Mouse (Mus musculus) layer of hippocampus, postnatal 14 days (tissue): ENCODE results near the gene Pilrb2. TPM values are rescaled to one million over a fixed set of nuclear protein-coding genes. Genes with fewer than 3 reads are reported as not detected.
"Not testable (repeated sequence)": the region's sequence is repeated elsewhere in the genome, so short reads cannot be mapped to it uniquely, and the experiment has no call there.

Experiments
- DNase-seq, 2 experiments: peaks; one replicate each; pipeline ENCODE4 v3.0.0; 2021 to 2022; ENCODE audit warnings: low spot score in 2 of 2, mixed read lengths in 1 of 2
- total RNA-seq, 2 experiments: library from RNA; stranded (reverse); gene quantifications; 2 replicates each; pipeline ENCODE4 v1.2.3; 2021

Gene Pilrb2
- total RNA-seq, 2 experiments from 2014 or later = not detected

DNA sequence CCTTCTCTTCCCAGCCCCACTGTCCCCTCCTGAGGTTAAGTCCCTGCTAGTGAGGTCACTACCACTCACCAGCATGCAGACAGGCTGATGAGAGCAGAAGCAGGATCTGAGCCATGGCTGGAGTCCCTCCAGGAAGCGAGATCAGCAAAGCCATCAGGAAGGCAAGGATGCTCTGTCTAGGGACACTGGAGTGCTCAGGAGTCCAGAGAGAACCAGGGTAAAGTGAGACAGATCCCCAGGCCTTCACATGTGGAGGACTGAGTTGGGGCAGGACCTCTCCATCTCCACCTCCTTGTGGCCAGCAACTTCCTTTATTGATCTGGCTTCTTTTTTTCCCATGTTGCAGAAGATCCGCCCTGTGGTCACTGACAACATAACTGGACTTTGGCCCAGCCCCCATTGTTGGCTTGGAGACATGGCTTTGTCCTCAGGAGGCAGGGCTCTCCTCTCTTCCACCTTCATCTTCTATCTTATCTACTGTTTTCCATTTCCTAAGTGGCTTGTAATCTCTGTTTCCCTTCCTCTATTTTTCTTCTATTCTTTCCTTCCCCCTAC is 35.6 kb downstream of the Pilrb2 start, which contains the start of gene Pilra:
Pilra (minus strand) TSS at position 316 of the 555 bp plus-strand sequence.
- DNase-seq = not testable (repeated sequence)

DNA sequence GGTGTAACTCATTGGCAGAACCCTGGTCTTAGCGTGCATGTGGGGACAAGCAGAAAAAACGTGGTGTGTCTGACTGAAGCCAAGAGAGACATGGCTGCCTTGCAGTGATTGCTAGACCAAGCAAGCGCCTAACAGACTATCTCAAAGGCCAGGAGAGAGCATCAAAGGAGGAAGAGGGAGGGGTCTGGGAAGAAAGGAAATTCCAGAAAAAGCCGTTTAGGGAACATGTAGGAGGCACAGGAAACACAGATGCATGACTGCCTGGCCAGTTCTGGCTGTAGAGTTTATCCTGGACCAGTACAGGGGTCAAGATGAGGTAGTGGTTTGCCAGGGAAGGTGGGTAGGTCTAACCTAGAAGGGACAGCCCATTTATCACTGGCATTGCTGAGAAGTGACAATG is 38.1 kb downstream of the Pilrb2 start:
- DNase-seq = no peak

DNA sequence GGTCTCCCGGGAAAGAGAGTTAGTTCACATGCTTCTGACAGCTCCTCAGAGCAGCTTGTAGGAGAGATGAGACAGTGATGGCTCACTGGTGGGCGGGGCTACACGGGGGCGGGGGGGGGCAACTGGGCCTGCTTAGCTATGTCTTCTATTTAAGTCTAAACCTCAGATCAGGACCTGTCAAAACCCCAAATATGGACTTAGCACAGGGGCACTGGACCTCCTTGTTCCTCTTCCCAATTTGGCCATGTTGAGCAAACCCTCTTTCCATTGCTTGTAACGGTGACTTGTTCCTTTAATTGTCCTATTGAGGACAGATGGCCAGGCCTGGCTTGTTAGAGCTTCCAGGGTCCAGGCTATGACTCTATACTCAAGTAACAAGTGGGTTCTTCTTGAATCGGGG is 40.1 kb downstream of the Pilrb2 start:
- no peak for DNase-seq

DNA sequence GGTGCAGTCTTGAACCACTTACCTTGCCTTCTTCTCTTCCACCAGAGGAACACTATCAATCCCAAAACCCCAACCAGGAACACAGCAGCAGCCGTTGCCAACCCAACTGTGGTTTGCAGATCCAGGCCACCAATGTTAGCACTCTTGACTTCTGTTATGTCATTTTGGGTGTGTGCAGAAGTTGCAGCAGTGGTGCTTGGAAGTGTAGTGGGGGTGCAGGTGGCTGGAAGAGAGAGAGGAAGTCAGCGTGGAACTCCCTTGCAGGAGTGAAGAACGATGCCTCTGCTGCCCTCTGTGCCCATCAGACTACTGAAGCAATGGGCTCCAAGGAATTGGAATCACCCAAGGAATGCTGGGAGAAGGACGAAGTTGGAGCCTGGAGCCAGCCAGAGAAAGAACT is 40.5 kb downstream of the Pilrb2 start:
- DNase-seq = no peak

DNA sequence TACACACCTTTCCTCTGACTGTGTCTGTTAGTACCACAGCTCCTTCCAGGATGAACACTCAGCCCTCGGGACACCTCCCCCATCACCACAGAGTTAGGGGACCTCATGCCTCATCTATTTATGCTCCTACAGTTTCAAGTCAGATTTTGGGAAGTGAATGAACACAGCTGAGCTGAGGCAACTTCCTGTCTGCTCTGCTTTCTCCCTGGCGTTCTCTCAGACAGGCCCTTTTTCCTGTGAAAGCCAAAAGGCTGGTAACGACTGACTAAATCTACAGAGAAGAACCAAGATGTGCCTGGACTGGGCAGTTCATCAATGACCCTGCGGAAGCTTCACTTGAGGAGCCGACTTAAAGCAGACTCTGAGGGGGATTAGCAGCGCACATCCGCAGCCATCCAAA is 41.4 kb downstream of the Pilrb2 start:
- DNase-seq = no peak

DNA sequence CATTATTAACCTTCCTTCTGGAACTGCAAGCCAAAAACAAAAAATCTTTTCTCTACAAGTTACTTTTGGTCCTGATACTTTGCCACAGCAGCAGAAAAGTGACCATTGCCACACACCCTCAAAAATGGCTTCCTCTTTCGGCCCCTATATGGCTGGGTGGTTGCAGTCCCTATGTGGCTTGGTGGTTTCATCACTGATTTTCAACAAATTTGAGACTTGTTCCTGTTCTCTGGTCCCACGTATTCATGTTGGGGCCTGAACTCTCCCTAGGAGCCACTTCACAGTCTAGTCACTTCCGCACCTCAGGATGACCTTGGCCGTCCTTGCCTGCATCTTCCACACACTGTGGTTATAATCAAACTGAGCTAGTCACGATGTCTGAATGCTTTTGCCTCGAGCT is 42.9 kb downstream of the Pilrb2 start:
- no peak for DNase-seq

DNA sequence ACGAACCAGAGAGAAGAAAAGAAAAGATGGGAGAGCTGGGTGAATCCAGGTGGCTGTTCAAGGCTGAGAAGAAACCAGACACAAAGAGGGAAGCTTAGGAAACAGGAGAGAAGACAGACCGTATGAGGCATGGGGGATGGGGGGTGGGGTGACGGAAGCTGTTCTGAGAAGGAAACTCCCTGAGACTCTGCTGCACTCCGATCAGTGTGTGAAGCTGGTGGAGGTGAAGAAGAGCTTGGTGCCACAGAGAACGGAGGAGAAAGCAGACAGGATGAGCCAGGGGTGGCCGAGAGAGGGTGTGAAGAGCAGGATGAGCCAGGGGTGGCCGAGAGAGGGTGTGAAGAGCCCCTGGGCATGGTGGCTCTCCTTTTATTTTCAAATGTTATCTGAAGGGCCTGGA is 45.2 kb downstream of the Pilrb2 start:
- DNase-seq = no peak

DNA sequence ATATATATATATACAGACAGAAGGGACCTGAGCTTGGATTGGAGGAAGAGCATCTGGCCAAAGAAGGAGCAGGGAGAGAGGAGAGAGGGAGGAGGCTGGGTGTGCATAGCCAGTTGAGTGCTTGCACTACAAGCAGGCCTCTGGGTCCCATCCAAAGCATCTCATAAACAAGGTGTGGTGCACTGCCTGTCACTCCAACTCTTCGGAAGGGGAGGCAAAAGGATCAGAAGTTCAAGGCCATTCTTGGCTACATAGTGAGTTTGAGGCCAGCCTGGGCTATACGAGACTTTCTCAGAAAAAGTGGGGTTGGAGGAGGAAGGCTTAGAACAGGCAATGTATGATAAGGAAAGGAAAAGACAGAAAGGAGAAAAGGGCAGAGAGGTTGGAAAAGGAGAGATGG is 45.6 kb downstream of the Pilrb2 start:
- DNase-seq = no peak

DNA sequence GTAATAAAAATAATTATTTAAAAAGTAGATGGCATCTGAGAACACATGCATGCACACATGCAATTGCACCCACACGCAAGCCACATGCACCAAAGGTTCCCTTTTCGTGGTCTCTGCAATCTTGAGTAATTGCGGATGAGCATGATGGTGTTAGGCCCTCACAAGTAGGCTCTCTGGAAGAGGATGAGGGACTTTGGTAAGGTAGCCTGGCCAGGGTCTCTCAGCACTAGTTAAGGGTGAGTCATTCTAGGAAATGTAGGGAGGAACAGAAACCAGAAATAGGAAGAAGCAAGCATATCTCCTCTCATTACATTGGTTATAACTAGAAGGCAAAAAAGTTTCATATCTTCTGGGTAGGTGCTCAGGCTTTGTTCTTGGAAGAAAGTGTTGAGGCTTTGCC is 46.6 kb downstream of the Pilrb2 start:
- no peak for DNase-seq

DNA sequence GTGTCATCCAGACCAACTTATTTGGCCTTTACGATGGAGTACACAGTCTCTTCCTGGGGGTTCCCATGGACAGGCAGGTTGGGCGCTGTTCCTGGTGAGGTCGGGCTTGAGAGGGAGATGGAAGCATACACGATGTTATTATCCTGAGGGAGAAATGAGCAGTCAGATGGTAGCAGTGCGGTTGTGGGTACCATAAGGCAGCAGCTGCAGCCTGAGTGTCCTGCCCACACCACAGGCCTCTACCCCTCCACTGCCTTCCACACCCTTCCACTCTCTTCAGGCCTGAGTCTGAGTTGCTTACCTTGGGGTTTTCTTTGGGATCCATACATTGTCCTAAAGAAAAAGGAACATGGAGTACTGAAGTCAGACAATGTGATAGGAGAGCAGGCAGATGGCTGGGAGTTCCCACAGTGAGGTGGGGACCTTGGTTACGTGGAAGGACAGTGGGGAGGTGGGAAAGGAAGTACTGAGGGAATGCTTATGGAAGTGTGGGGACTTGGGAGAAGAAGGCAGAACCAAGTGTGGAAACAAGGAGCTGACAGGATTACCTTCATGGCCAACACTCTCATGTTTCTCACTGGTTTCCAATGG is 48.1 kb downstream of the Pilrb2 start:
- DNase-seq = no peak

DNA sequence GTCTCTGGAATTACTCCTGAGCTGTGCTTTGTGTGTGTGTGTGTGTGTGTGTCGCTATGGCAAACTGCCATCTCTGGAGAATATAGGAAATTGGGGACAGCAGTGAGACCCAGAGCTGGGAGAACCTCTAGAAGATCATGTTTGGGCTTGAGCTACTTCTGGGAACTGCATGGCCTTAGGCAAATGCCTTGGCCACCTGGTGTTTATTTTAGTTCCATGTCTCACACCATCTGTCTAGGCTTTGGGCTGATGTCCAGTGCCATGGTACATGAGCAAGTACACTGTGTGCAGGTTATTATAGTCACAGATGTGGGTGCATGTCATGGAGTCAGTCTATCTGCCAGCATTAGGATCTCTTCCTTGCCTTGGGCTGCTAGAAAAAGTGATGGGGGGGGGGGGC is 49.0 kb downstream of the Pilrb2 start:
- DNase-seq = no peak

DNA sequence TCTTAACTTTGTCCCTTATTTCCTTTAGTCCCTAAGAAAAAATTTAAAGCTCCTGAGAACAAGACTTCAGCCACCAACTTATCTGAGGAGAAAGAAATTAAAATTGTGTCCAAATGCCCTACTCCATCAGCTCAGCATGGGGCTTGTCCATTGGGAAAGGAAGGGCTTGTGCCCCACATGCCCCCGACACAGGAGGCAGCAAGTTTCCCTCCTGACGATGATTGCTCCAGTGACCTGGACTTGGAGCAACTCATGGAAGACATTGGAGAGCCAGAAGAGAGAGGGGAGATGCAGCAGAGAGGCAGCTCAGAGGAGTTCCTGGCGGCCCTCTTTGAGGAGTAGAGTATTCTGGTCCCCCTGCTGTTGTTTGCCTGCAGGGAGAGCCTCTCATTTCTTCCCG is 49.5 kb downstream of the Pilrb2 start:
- no peak for DNase-seq

DNA sequence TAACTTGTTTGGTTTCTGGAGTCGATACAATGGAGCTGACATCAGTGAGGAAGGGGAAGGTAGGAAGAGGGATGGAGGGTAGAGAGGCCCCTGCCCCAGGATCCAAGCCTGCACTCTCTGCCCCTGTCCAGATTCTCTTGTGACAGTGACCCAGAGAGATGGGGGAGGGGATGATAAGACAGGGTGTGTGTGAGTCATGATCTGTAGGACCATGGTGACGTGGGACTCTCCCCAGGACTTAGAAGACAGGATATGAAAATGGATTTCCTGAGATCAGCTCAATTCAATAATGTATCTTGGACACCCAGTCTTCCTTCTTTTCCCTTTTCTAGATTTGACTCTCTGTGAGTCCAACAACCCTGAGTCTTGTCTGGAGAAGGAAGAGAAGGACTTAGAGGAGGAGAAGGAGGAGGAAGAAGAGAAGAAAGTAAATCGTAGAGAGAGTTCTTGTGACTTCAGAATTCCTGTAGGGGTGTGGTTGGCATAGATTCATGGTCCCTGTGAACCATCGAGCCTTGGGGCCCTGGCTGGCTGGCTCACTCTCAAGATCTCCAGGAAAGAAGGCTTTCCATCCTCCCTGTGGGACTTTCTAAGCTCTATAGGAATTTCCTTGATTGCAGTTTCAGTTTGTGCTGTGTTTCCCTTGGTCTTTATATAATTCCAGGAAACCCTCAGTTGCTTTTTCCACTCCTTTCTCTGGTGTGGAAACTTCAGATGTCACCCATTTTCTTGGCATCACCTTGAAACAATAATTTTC is 54.0 kb downstream of the Pilrb2 start:
- DNase-seq = no peak

Other genes with a start within 250 kb of the Pilrb2 start
- gene Fbxo24, start 242.8 kb downstream of the Pilrb2 start, total RNA-seq = under 1 TPM; 0.17 to 0.37 TPM
- 10 to 100 TPM; 14.7 to 19.5 TPM for gene Lrch4, start 242.7 kb downstream of the Pilrb2 start, total RNA-seq
- gene Gm20605, start 242.6 kb downstream of the Pilrb2 start, total RNA-seq = 10 to 100 TPM; 11.0 to 14.7 TPM
- gene Sap25, start 230.5 kb downstream of the Pilrb2 start, total RNA-seq = 1 to 10 TPM; 6.3 to 6.6 TPM
- not detected for gene Irs3, start 226.1 kb downstream of the Pilrb2 start, total RNA-seq
- 10 to 100 TPM; 51.7 to 56.5 TPM for gene Agfg2, start 187.1 kb downstream of the Pilrb2 start, total RNA-seq
- 10 to 100 TPM; 73.9 to 75.0 TPM for gene Nyap1, start 130.2 kb downstream of the Pilrb2 start, total RNA-seq
- gene Tsc22d4, start 126.1 kb downstream of the Pilrb2 start, total RNA-seq = 100 to 1,000 TPM; 213 to 225 TPM
- 10 to 100 TPM; 24.2 to 27.3 TPM for gene Ppp1r35, start 93.0 kb downstream of the Pilrb2 start, total RNA-seq
- 10 to 100 TPM; 33.4 to 42.0 TPM for gene Mepce, start 84.2 kb downstream of the Pilrb2 start, total RNA-seq
- gene Zcwpw1, start 84.0 kb downstream of the Pilrb2 start, total RNA-seq = 1 to 10 TPM; 5.0 to 5.7 TPM
- gene Pilra, start 35.5 kb downstream of the Pilrb2 start, total RNA-seq = under 1 TPM; 0.32 to 0.62 TPM
- not detected for gene Pilrb1, start 13.7 kb downstream of the Pilrb2 start, total RNA-seq
- gene Cyp3a13, start 49.8 kb upstream of the Pilrb2 start, total RNA-seq = under 1 TPM in 1 of 2 experiments, not detected in 1; 0.29 TPM
- 10 to 100 TPM; 25.4 to 25.7 TPM for gene Gjc3, start 91.3 kb upstream of the Pilrb2 start, total RNA-seq
- gene Azgp1, start 109.7 kb upstream of the Pilrb2 start, total RNA-seq = not detected
- not detected for gene Smok3a, start 149.4 kb upstream of the Pilrb2 start, total RNA-seq
- gene Smok3b, start 149.6 kb upstream of the Pilrb2 start, total RNA-seq = not detected
- gene Smok3c, start 181.4 kb upstream of the Pilrb2 start, total RNA-seq = not detected
- gene Zkscan1, start 213.3 kb upstream of the Pilrb2 start, total RNA-seq = 10 to 100 TPM; 42.8 to 44.7 TPM
- 10 to 100 TPM; 18.2 to 18.3 TPM for gene Zscan21, start 245.1 kb upstream of the Pilrb2 start, total RNA-seq